Mouse (Mus musculus): ENCODE measurements around the gene Gm6096. TPM values are rescaled to one million over a fixed set of nuclear protein-coding genes. Genes with fewer than 3 reads are reported as not detected.

Gene Gm6096
- polyA plus RNA-seq, 1 experiment from 2014 or later = not detected

DNA sequence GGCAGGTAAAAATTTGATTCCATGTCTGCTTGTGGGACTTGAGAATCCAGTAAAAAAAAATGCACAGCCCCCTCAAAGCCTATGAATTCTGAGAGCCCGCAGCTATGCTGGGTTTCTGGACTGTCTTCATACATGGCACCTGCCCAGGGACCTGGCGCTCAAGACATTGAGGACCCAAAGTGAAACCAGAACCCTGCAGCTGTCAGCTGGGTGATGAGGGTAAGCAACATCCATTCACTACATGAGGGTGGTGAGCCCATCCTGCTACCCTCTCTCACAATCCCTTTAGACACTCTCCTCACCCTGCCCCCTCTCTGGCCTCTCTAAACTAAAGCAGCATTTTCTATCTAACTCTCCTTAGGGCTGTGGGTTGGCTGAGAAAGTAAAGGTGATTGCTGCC, 26.8 kb downstream of the Gm6096 start:
- H3K36me3 ChIP-seq = 0 out of 2 replicates have a peak, but pooled peaks cover 4% of the 10 kb centered on the region
- H3K4me3 ChIP-seq = no peak overlapping the region
- 98% methylated on average over 2 of the region's 2 CpGs for WGBS
- ATAC-seq (ENCODE audit: low FRiP score, low read depth) = no peak
- H3K27me3 ChIP-seq = no peaks in the 10 kb centered on the region
- H3K4me2 ChIP-seq = no peak overlapping the region
- no peaks in the 10 kb centered on the region for H3K9me3 ChIP-seq
- no peak overlapping the region for H3K9ac ChIP-seq
- no peaks in the 10 kb centered on the region for H3K4me1 ChIP-seq (replicated peaks)
- no peak overlapping the region for H3K27ac ChIP-seq (replicated peaks)

DNA sequence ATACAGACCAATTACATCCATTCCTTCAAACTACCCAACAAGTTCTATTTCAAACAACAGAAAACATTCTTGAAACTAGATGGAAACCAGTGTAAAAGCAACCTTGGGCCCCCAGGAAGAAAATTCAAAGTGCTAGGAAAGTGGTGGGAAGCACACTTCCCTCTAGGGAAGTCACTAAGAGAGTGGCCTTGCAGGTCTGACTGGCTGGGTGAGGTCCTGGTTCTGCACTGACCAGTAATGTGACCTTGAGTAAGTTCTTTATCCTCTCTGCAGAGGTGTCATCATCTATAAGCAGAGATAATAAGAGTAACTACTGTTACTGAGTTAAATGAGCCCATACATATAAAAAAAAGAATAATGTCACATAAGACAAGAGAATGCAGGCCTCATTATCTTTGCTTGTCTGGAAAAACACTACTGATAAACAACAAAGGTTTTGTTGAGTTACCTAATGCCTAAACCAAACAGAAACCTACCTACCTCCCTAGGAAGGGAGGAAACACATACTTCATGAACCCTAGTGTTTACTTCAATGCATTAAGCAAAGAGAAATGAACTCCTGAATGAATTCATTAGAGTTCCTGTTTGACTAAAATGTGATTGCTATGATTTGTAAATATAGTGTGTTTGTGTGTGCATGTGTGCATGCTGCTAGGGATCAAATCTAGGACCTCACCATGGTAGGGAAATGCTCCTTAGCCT, 39.8 kb downstream of the Gm6096 start:
- Histone ChIP-seq H3K4me3 (no peak overlapping the region), H3K4me2 (no peak overlapping the region), H3K9ac (no peak overlapping the region), H3K4me1 (replicated peaks) (no peaks in the 10 kb centered on the region), H3K36me3 (peaks cover 2% of the 10 kb centered on the region), H3K27ac (replicated peaks) (no peak overlapping the region), H3K27me3 (no peaks in the 10 kb centered on the region), H3K9me3 (no peaks in the 10 kb centered on the region)
- ATAC-seq (ENCODE audit: low FRiP score, low read depth) = no peak

DNA sequence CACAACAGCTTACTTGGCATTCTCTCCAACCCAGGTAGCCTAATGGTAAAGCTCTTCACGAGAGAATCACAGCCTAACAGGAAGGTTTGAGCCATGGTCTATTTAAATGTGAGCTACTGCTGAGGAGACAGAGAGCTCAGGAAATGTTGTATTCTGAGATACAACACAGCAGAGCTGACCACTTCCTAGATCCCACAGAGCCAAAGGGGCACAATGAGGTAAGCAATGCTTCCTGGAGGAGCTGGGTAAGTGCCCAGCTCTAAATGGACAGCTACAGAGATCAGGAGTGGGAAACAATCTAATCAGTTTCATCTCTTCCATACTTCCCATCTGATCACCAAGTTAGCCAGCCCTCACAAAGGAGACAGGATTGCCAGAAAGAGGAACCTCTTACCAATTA, 40.4 kb downstream of the Gm6096 start:
- Histone ChIP-seq H3K4me1 (replicated peaks) (no peaks in the 10 kb centered on the region), H3K9me3 (no peaks in the 10 kb centered on the region), H3K27ac (replicated peaks) (no peak overlapping the region), H3K4me3 (no peak overlapping the region), H3K36me3 (no peaks in the 10 kb centered on the region), H3K9ac (no peak overlapping the region), H3K4me2 (no peak overlapping the region), H3K27me3 (no peaks in the 10 kb centered on the region)
- no peak for ATAC-seq (ENCODE audit: low FRiP score, low read depth)
- 86% methylated on average over 1 of the region's 1 CpGs for WGBS

DNA sequence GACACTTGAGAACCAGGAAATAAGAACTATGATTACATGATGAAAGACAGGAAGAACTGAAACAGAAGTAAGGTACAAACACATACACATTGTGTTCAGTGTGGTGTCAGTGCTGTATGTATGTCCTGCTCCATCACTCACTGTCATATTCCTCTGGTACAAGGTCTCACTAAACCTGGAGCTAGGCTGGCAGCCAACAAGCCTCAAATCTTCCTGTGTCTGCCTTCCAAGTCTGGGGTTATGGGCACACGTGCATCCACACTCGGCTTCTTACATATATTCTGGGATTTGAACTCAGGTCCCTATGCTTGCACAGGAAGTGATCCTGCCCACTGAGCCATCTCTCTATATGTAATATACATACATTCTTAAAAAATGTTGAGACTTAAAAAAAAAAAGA, 41.8 kb downstream of the Gm6096 start:
- no peak for ATAC-seq (ENCODE audit: low FRiP score, low read depth)
- Histone ChIP-seq H3K4me3 (no peak overlapping the region), H3K4me1 (replicated peaks) (no peaks in the 10 kb centered on the region), H3K36me3 (no peaks in the 10 kb centered on the region), H3K27me3 (no peaks in the 10 kb centered on the region), H3K9ac (no peak overlapping the region), H3K4me2 (no peak overlapping the region), H3K9me3 (no peaks in the 10 kb centered on the region), H3K27ac (replicated peaks) (no peak overlapping the region)
- WGBS = 95% methylated on average over 2 of the region's 2 CpGs

DNA sequence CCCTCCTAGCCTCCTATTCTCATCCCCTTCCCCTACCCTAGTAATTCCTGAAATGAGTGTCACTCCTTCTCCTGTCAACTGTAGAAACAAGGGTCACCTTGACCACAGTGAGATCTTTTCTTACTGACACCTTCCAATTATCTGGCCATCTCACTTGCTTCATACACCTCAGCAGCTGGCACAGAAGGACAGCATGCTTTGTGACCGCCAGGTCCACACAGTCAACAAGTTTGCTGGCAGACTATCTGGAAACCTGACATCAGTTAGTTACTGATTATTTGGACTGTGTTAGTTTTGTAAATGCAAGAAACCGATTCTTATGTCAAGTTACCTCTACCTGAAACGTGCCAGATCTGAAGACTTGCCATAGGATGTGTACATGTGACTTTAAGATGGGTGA, 45.3 kb downstream of the Gm6096 start:
- Histone ChIP-seq H3K4me3 (no peak overlapping the region), H3K36me3 (no peaks in the 10 kb centered on the region), H3K27me3 (no peaks in the 10 kb centered on the region), H3K27ac (replicated peaks) (no peak overlapping the region), H3K4me1 (replicated peaks) (no peaks in the 10 kb centered on the region), H3K9ac (no peak overlapping the region), H3K9me3 (no peaks in the 10 kb centered on the region), H3K4me2 (no peak overlapping the region)
- WGBS = 98% methylated on average over 3 of the region's 3 CpGs
- no peak for ATAC-seq (ENCODE audit: low FRiP score, low read depth)

DNA sequence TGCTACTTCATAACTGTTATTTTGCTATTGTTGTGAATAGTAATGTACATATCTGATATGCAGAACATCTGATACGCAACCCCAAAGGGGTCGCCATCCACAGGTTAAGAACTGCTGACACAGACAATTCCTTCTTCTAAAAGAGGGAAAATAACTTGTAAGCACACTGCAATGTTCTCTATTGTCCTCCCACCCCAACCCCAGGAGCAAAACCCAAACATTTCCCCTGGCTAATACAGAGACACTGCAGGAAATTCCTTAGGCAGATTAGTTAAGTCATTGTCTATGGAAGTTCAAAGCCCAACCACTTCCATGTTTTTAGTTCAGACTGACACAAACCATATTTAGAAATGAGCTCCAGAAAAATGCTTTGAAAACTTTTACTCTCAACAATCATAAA, 48.0 kb downstream of the Gm6096 start:
- Histone ChIP-seq H3K27me3 (no peaks in the 10 kb centered on the region), H3K9me3 (no peaks in the 10 kb centered on the region), H3K9ac (no peak overlapping the region), H3K4me3 (no peak overlapping the region), H3K4me1 (replicated peaks) (no peaks in the 10 kb centered on the region), H3K4me2 (no peak overlapping the region), H3K36me3 (no peaks in the 10 kb centered on the region), H3K27ac (replicated peaks) (no peak overlapping the region)
- WGBS = 89% methylated on average over 2 of the region's 2 CpGs
- ATAC-seq (ENCODE audit: low FRiP score, low read depth) = no peak

Other genes starting within 250 kb of the Gm6096 start
- not detected in 2 replicates for gene Scgb2b27, start 237.1 kb upstream of the Gm6096 start, polyA plus RNA-seq (2015; fragmentation: Nextera tagmentation; extraction: Ambion mirVana)
- not detected in 2 replicates for gene Scgb1b27, start 229.6 kb upstream of the Gm6096 start, polyA plus RNA-seq (2015; fragmentation: Nextera tagmentation; extraction: Ambion mirVana)
- gene Scgb1b30, start 155.6 kb upstream of the Gm6096 start, polyA plus RNA-seq (2015; fragmentation: Nextera tagmentation; extraction: Ambion mirVana) = not detected in 2 replicates
- gene Wtip, start 117.8 kb upstream of the Gm6096 start, polyA plus RNA-seq (2015; fragmentation: Nextera tagmentation; extraction: Ambion mirVana) = 4.1 and 5.9 TPM in 2 replicates
- 156 and 162 TPM in 2 replicates for gene Uba2, start 81.4 kb upstream of the Gm6096 start, polyA plus RNA-seq (2015; fragmentation: Nextera tagmentation; extraction: Ambion mirVana)
- gene Pdcd2l, start 54.4 kb upstream of the Gm6096 start, polyA plus RNA-seq (2015; fragmentation: Nextera tagmentation; extraction: Ambion mirVana) = 71.8 and 82.6 TPM in 2 replicates
- gene Gpi1, start 20.7 kb upstream of the Gm6096 start, polyA plus RNA-seq (2015; fragmentation: Nextera tagmentation; extraction: Ambion mirVana) = 300 and 313 TPM in 2 replicates
- 32.2 and 33.3 TPM in 2 replicates for gene 4931406P16Rik, start 62.5 kb downstream of the Gm6096 start, polyA plus RNA-seq (2015; fragmentation: Nextera tagmentation; extraction: Ambion mirVana)
- 57.0 and 58.5 TPM in 2 replicates for gene Lsm14a, start 142.3 kb downstream of the Gm6096 start, polyA plus RNA-seq (2015; fragmentation: Nextera tagmentation; extraction: Ambion mirVana)